27 mouse cellular contexts compared by ENCODE assay signal in the genomic region with DNA sequence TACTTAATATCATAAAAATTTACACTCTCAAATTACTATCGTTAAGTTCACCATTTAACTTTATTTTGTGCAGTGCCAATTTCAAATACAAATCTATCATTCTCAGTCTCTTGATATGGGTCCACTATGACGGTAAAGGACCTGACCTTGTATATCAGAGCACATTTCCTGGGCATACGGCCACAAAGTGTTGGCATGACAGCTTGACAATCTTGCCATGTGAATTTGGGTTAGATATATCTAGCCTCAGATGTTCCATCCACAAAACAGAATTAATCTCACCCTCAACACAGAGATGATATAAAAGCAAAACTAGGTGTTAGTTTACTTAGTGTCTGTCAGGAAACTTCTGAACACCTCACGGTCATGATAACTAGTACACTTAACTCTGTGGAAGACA.
DNase-seq lines count a peak whose midpoint lies in the region; ATAC-seq and TF ChIP-seq lines count a peak whose summit lies in the region.
"Had no signal": no experiment of that assay in that cellular context is flagged by ENCODE, and none has a peak within 500 bp of the region (broad histone marks: within the 10 kb centered on the region; RNA-seq: fewer than 3 reads in every experiment).

No protein-coding gene starts in this region.

- peak; percentile 54; the same call in 1 of the 2 replicates for TF ChIP-seq EP300 in heart, postnatal 0 days (IDR thresholded peaks at IDR 0.05; ENCODE audit: low read depth)

- no peak overlapping the region for H3K4me3 ChIP-seq in heart, embryonic 10.5 days
- H3K4me3 ChIP-seq in heart, postnatal 0 days (ENCODE audit: low read depth, low read length): no peak overlapping the region
- H3K4me3 ChIP-seq: forebrain, embryonic 13.5 days; neural tube, embryonic 15.5 days had no signal

- ATAC-seq in heart, postnatal 0 days (ENCODE audit: insufficient read depth, low read depth): peak; percentile 69
- ATAC-seq: forebrain, embryonic 13.5 days; inflammation-experienced regulatory T-cells, adult 6 months had no signal

- H3K9ac ChIP-seq in heart, postnatal 0 days (replicated peaks; ENCODE audit: low read depth, low read length): no peak overlapping the region
- H3K9ac ChIP-seq: forebrain, embryonic 13.5 days; hindbrain, embryonic 14.5 days; liver, embryonic 14.5 days; neural tube, embryonic 15.5 days had no signal

- no peaks in the 10 kb centered on the region for H3K9me3 ChIP-seq in heart, embryonic 10.5 days
- H3K9me3 ChIP-seq in heart, postnatal 0 days (replicated peaks; ENCODE audit: control insufficient read depth, low read length): no peaks in the 10 kb centered on the region
- H3K9me3 ChIP-seq: forebrain, embryonic 13.5 days; neural tube, embryonic 15.5 days had no signal

- no peak overlapping the region for H3K27ac ChIP-seq in heart, embryonic 10.5 days
- H3K27ac ChIP-seq in heart, postnatal 0 days (ENCODE audit: low read depth): 0 out of 2 replicates have a peak overlapping the region, but pooled peaks have one; percentile 25
- H3K27ac ChIP-seq: forebrain, embryonic 13.5 days; hindbrain, embryonic 14.5 days; liver, embryonic 14.5 days; macrophage; neural tube, embryonic 15.5 days had no signal

- TF ChIP-seq CTCF in heart, postnatal 0 days (IDR thresholded peaks at IDR 0.05; ENCODE audit: low read depth): no peak

- H3K4me2 ChIP-seq in heart, postnatal 0 days (ENCODE audit: low read depth, low read length): no peak overlapping the region
- H3K4me2 ChIP-seq: forebrain, embryonic 13.5 days; hindbrain, embryonic 14.5 days; neural tube, embryonic 15.5 days had no signal

- DNase-seq in cerebellum, postnatal 14 days: peak; percentile 75 to 79
- DNase-seq in cerebellum, adult 8-10 months: no peak
- peak; percentile 95 for DNase-seq in heart, adult 11 months
- DNase-seq in heart, embryonic 10.5 days (ENCODE audit: low spot score): no peak
- DNase-seq in heart, adult 9 months (ENCODE audit: low spot score in 2 of 2): peak; percentile 40 to 67
- peak; percentile 39 for DNase-seq in heart, postnatal 0 days (ENCODE audit: low spot score)
- DNase-seq in ovary, postnatal 36 days (ENCODE audit: low spot score): no peak
- DNase-seq in layer of hippocampus, postnatal 14 days (ENCODE audit: low spot score in 2 of 2): no peak
- DNase-seq: adrenal gland, adult 2 months; B cell, adult 2 months; cerebellum, adult 9-10 months; kidney, adult 11 months; kidney, postnatal 14 days; layer of hippocampus, adult 9-11 months; liver; lung, adult 2 months; lung, postnatal 10 days; midbrain, embryonic 14.5 days; right cerebral cortex, adult 18-20 months; spleen, adult 18-20 months; thymus, postnatal 14 days had no signal

- 78% methylated on average over 4 of the region's 4 CpGs for WGBS in heart, embryonic 10.5 days
- 38% methylated on average over 4 of the region's 4 CpGs for WGBS in heart, postnatal 0 days

- peaks cover 21% of the 10 kb centered on the region for H3K4me1 ChIP-seq in heart, embryonic 10.5 days
- peaks cover 4% of the 10 kb centered on the region; the same call in 1 of the 2 replicates for H3K4me1 ChIP-seq in heart, postnatal 0 days (ENCODE audit: control insufficient read depth, insufficient read depth)
- H3K4me1 ChIP-seq: forebrain, embryonic 13.5 days had no signal

- H3K36me3 ChIP-seq in heart, embryonic 10.5 days: no peaks in the 10 kb centered on the region
- no peaks in the 10 kb centered on the region for H3K36me3 ChIP-seq in heart, postnatal 0 days (replicated peaks; ENCODE audit: control insufficient read depth, insufficient read depth, low read length)
- H3K36me3 ChIP-seq: neural tube, embryonic 15.5 days had no signal

- no peaks in the 10 kb centered on the region for H3K27me3 ChIP-seq in heart, embryonic 10.5 days (ENCODE audit: insufficient read depth, poor library complexity, severe bottlenecking)
- no peaks in the 10 kb centered on the region for H3K27me3 ChIP-seq in heart, postnatal 0 days (ENCODE audit: control insufficient read depth, insufficient read depth, low read length)
- H3K27me3 ChIP-seq: forebrain, embryonic 13.5 days; neural tube, embryonic 15.5 days had no signal

Comparison
In these comparisons a context has a peak if more than half of its experiments do, and no peak if none do; other contexts are left out.
1. DNase-seq: peak in cerebellum, postnatal 14 days (2 of 2), heart, adult 11 months (single experiment), heart, adult 9 months (2 of 2) and heart, postnatal 0 days (single experiment); none in cerebellum, adult 8-10 months (single experiment), heart, embryonic 10.5 days (single experiment), ovary, postnatal 36 days (single experiment) and layer of hippocampus, postnatal 14 days (0 of 2).